Mouse (Mus musculus) cerebellum, postnatal 10 days (tissue): ENCODE results near the gene Ptrh2.

Experiments
- DNase-seq, 2 experiments: peaks; one replicate each; pipeline ENCODE4 v3.0.0; 2021; ENCODE audit warnings: mixed read lengths in 2 of 2

The Ptrh2 gene

GRCm38 (mm10) chr11:86671041-86671675, 12.6 kb upstream of the Ptrh2 start:
- no peak for DNase-seq

GRCm38 (mm10) chr11:86672772-86673171, 11.0 kb upstream of the Ptrh2 start:
- DNase-seq: no peak

GRCm38 (mm10) chr11:86675520-86675919, 8.3 kb upstream of the Ptrh2 start:
- DNase-seq: no peak

GRCm38 (mm10) chr11:86678957-86679356, 4.8 kb upstream of the Ptrh2 start:
- DNase-seq: no peak

GRCm38 (mm10) chr11:86680729-86681128, 3.1 kb upstream of the Ptrh2 start:
- DNase-seq: no peak

GRCm38 (mm10) chr11:86681423-86681822, 2.4 kb upstream of the Ptrh2 start:
- DNase-seq: no peak

GRCm38 (mm10) chr11:86682861-86683260, 924 bp upstream of the Ptrh2 start:
- no peak for DNase-seq

- DNase-seq: no peak
Observed at GRCm38 (mm10) chr11:86684126-86685012, 584 bp downstream of the Ptrh2 start.

GRCm38 (mm10) chr11:86685366-86685765, 1.6 kb downstream of the Ptrh2 start:
- no peak for DNase-seq

GRCm38 (mm10) chr11:86690383-86690782, 6.6 kb downstream of the Ptrh2 start:
- no peak for DNase-seq

GRCm38 (mm10) chr11:86691482-86691881, 7.7 kb downstream of the Ptrh2 start:
- no peak for DNase-seq

- no peak for DNase-seq
Observed at GRCm38 (mm10) chr11:86691956-86692355, 8.2 kb downstream of the Ptrh2 start.

- DNase-seq: no peak
Observed at GRCm38 (mm10) chr11:86692546-86692945, 8.8 kb downstream of the Ptrh2 start.

- DNase-seq: no peak
Observed at GRCm38 (mm10) chr11:86695461-86695860, 11.7 kb downstream of the Ptrh2 start.

- DNase-seq: no peak
Observed at GRCm38 (mm10) chr11:86701151-86701550, 17.4 kb downstream of the Ptrh2 start.

GRCm38 (mm10) chr11:86714606-86715005, 30.8 kb downstream of the Ptrh2 start:
- DNase-seq: no peak

GRCm38 (mm10) chr11:86717306-86718065, 33.7 kb downstream of the Ptrh2 start:
- no peak for DNase-seq

- DNase-seq: no peak
Observed at GRCm38 (mm10) chr11:86718369-86718768, 34.6 kb downstream of the Ptrh2 start.

GRCm38 (mm10) chr11:86719390-86719789, 35.6 kb downstream of the Ptrh2 start:
- DNase-seq: no peak

GRCm38 (mm10) chr11:86724004-86724403, 40.2 kb downstream of the Ptrh2 start:
- no peak for DNase-seq

- peak in 1 of 2 experiments; percentile 5 for DNase-seq
Observed at GRCm38 (mm10) chr11:86724982-86725381, 41.2 kb downstream of the Ptrh2 start.

- DNase-seq: no peak
Observed at GRCm38 (mm10) chr11:86725607-86726006, 41.8 kb downstream of the Ptrh2 start.

- no peak for DNase-seq
Observed at GRCm38 (mm10) chr11:86731443-86731842, 47.7 kb downstream of the Ptrh2 start.
